Mouse (Mus musculus): ENCODE results near the gene Gm21738.
"Not testable (repeated sequence)": the region's sequence is repeated elsewhere in the genome, so short reads cannot be mapped to it uniquely, and the experiment has no call there.

Gene Gm21738

GRCm38 (mm10) chr14:19418830-19419229 lies at the start of gene Gm21738:
TSS of gene Gm21738 (minus strand) at chr14:19418930.
- DNase-seq (ENCODE audit: low spot score in 2 of 2) = not testable (repeated sequence)

- not testable (repeated sequence) for DNase-seq (ENCODE audit: low spot score in 2 of 2)
Measured at GRCm38 (mm10) chr14:19383741-19384140, 35.0 kb downstream of the Gm21738 start.

All from spleen, postnatal 14 days (tissue).